Mouse (Mus musculus) urinary bladder, postnatal 25 days (tissue): Measurements from ENCODE around the gene Vmn1r90.
"Not testable (repeated sequence)": the region's sequence is repeated elsewhere in the genome, so short reads cannot be mapped to it uniquely, and the experiment has no call there.

ENCODE experiments used
- DNase-seq: peaks from one replicate; pipeline ENCODE4 v3.0.0; 2022; ENCODE audit warnings: low spot score

Gene Vmn1r90

DNA sequence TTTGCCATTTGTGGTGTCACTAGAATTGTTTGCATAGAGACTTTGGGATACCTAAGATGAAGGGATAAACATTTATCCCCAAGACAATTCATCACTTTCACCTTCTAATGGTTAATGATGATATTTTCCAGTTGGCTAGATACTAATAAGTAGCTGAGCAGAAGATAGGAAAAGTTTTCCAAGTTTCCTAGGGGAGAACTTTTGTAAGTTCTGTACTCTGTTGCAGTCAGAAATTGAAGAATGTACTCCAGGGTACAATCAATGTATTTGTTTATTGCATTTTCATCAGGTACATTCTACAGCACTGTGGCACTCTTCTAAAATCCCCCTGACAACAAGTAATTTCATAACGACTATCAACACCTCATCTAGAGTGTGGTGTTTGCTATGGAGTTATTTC is at the start of gene Vmn1r90:
Gene Vmn1r90 (minus strand): TSS at position 101 of the 400 bp plus-strand sequence.
- DNase-seq = no peak

DNA sequence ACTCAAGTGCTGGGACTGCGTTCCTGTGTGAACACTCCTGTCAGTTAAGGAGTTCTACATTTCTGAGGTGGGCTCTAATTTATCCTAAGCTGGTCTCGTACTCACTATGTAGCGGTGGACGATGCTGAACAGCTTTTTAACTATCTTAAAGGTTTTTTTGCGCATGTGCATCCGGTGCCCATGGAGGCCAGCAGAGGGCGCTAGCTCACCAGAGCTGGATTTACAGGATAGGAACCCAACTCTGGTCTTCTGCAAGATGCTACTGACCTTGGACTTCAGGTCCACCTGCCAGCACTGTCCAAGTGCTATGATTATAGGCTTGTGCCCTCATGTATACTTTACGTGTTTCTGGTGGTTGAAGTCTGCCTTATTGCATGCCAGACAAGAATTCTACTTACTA is 29.7 kb upstream of the Vmn1r90 start:
- not testable (repeated sequence) for DNase-seq

DNA sequence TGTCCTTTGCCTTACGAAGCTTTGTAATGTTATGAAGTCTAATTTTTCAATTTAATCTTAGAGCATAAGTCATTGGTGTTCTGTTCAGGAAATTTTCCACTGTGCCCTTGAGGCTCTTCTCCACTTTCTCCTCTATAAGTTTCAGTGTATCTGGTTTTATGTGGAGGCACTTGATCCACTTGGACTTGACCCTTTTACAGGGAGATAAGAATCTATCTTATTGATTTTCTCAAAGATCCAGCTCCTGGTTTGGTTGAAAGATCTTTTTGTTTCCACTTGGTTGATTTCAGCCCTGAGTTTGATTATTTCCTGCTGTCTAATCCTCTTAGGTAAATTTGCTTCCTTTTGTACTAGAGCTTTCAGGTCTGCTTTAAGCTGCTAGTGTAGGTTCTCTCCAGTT is 11.0 kb downstream of the Vmn1r90 start:
- DNase-seq = no peak

DNA sequence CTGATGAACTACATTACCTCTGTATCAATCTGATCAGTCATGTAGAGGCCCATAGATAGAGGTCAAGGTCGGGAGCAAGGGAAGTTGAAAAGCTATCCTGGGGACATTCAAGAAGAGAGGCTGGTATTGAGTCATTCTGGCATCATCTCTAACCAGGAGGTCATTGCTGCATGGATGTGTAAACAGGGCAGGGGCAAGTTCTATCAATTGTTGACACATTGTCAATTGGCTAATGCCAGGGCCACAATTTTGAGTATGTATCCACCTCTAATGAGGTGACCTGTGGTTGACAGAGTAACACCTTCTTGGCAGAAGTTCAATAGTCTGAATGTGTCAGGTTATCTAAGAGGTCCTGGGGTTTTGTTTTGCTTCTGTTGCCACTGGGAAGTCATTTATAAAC is 38.0 kb downstream of the Vmn1r90 start:
- no peak for DNase-seq

DNA sequence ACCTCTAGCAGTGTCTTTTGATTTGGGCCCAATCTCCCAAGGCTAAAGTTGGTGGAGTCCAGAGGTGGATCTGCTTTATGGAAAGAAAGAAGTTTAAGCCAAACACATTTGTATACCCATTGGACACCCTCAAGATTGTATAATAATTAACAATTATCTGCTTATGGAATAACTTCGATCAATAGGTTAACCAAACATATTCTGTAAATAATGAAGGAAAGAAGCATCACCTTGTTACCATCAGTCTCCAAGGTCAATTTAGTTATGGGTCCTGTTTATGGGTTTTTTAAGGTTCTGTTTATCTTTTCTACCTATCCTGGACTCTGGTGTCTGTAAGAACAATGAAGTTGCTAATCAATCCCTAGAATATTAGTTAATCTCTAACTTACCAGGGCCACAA is 40.7 kb downstream of the Vmn1r90 start:
- DNase-seq = no peak

DNA sequence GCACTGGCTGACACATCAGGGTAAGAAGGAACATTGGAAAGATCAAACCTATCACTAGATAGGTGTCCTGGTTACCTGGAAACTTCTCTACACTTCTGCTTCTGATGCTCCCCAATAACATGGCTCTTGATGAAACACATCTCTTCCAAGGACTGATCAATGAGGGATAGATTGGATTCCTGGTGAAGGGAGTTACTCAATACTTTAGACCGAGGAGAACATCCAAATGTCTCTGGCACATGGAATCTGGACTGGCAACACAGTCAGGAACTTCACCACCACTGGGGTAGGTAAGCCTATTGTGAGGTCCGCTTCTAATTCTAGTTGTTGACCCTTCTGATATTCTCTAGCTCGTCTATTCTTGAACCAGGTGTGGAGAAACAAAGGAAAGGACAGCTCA is 45.0 kb downstream of the Vmn1r90 start:
- DNase-seq = no peak
